Mouse (Mus musculus): ENCODE measurements around the gene Taf3. TPM values are rescaled to one million over a fixed set of nuclear protein-coding genes. Genes with fewer than 3 reads are reported as not detected.
A peak's percentile ranks its signal among the peaks of the same experiment; 100 is the strongest.

Taf3 gene
- polyA plus RNA-seq, 1 experiment, result 8.4 TPM

DNA sequence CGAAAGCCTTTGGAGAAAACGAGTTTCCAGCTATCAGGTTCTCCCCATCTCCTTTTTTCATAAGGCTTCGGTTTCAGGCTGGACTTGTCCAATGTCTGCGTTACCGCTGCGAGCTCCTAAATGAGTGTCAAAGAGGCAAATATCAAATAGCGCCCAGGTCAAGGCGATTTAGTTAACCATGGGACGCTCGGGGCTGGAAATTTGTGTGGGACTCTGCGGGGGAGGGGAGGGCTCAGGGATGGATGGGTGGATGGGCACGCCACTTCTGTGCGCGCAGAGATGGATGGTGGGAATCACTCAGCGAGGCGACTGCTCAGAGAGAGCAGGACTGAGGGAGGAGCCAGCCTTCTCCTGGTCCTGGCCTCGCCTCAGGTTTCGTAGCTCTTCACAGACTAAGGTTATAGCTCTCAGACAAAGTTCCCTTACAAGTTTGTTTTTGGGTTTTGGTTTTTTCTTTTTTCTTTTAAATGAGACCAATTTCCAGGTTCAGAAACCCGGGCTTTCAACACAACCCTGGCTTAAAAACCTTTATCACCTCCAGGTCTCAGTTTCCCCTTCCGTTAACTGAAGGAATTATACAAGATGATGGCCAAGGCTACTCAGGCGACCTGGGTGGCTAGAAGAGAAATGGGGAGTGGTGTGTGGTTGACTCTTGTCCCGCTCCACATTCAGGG is 152.2 kb downstream of the Taf3 start:
- no peak overlapping the region for H3K4me3 ChIP-seq (ENCODE audit: insufficient read depth, low read length)

DNA sequence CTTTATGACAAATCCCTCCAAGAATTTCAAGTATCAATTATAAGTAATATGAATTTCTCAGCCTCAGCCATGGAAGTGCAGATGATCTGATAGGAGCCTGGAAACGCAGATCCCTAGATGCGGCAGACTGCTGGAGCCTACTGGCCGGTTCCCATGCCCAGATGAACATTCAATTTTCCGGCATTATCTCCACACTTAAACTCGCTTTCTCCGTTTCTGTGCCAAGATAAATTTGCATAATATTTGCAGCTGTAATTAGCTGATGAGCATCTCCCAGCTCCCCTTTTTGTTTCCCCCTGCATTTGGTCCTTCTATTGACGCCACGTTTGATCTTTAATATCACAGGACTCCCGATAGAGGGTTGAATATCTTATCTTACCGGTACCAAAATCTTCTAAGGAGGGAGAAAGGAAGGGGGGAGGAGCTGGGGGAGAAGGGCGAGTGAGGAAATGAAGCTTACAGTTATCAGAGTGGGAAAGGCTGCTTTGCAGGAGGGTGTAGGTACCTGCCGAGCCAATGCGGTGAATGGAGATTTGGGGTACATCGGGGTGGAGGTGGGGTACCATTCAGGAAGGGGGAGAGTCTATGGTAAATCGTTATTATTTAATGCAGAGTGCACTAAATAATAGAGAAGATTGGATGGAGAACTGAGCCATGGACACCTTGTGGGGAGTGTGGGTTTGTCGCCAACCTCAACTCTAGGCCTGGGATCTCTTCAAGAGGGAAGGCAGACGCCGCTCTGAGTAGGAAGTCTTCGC is 153.4 kb downstream of the Taf3 start:
- Histone ChIP-seq H3K27ac (ENCODE audit: insufficient read depth, low read length) (no peak overlapping the region), H3K4me3 (ENCODE audit: insufficient read depth, low read length) (no peak overlapping the region), H3K4me1 (ENCODE audit: control insufficient read depth, insufficient read depth, low read length) (no peaks in the 10 kb centered on the region)
- TF ChIP-seq POLR2A (IDR thresholded peaks at IDR 0.05; ENCODE audit: extremely low read depth, insufficient read depth, low read length) (no peak), CTCF (IDR thresholded peaks at IDR 0.05; ENCODE audit: extremely low read depth, insufficient read depth, low read length) (no peak)

More for the DNA sequence above, 152.2 kb downstream of the Taf3 start:
- Histone ChIP-seq H3K27ac (ENCODE audit: insufficient read depth, low read length) (no peak overlapping the region), H3K4me1 (ENCODE audit: control insufficient read depth, insufficient read depth, low read length) (no peaks in the 10 kb centered on the region)
- TF ChIP-seq POLR2A (IDR thresholded peaks at IDR 0.05; ENCODE audit: extremely low read depth, insufficient read depth, low read length) (no peak), CTCF (IDR thresholded peaks at IDR 0.05; ENCODE audit: extremely low read depth, insufficient read depth, low read length) (no peak)

DNA sequence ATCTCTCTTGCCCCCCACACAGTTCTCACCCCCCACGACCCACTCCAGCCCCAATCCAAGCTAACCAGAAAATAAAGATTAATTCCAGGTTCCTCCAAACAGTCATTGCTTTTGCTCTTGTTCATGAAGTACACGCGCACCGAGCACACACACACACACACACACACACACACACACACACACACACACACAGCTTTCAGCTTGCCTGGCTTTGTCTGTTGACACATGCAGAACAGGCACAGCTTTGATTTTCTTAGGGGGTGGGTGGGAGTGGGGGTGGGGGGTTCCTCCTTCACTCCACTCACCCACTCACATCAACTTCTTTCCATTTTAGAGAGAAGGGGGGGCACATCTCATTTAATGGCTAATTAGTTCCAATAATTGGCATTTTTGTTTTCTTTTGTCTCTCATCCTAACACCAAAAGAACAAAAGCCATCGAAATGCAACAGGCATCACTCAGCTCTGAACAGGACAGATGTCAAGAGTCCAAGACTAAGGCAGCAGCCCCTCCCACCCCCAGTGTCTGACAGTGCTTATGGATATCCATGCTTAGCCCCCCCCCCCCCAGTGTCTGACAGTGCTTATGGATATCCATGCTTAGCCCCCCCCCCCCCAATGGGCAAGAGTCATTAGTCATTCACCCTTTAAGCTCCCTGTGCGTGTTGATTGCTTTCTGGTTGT is 155.0 kb downstream of the Taf3 start:
- TF ChIP-seq CTCF (IDR thresholded peaks at IDR 0.05; ENCODE audit: extremely low read depth, insufficient read depth, low read length), result no peak
- no peak for TF ChIP-seq POLR2A (IDR thresholded peaks at IDR 0.05; ENCODE audit: extremely low read depth, insufficient read depth, low read length)
- no peaks in the 10 kb centered on the region for H3K4me1 ChIP-seq (ENCODE audit: control insufficient read depth, insufficient read depth, low read length)
- no peak overlapping the region for H3K4me3 ChIP-seq (ENCODE audit: insufficient read depth, low read length)
- no peak overlapping the region for H3K27ac ChIP-seq (ENCODE audit: insufficient read depth, low read length)

DNA sequence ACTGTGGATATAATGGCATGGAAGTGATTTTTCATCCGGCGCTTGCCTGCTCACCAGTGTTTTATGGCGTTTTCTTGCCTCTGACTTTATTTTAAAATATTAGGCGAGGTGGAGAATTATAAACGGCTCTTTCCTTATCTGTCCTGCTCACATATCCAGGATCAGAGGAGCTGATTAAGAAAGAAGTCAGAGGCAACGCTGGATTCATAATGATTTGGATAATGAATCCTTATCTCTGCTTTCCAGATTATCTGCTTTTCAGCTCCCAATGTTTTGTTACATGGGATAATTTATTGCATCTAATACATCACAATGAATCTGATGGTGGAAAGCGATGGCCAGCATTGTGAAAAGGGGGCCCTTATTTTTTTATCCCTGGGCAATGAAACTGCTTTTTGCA is 155.9 kb downstream of the Taf3 start:
- TF ChIP-seq CTCF (IDR thresholded peaks at IDR 0.05; ENCODE audit: extremely low read depth, insufficient read depth, low read length), result no peak
- no peak for TF ChIP-seq POLR2A (IDR thresholded peaks at IDR 0.05; ENCODE audit: extremely low read depth, insufficient read depth, low read length)
- H3K4me1 ChIP-seq (ENCODE audit: control insufficient read depth, insufficient read depth, low read length), result no peaks in the 10 kb centered on the region
- H3K4me3 ChIP-seq (ENCODE audit: insufficient read depth, low read length), result no peak overlapping the region
- H3K27ac ChIP-seq (ENCODE audit: insufficient read depth, low read length), result no peak overlapping the region

DNA sequence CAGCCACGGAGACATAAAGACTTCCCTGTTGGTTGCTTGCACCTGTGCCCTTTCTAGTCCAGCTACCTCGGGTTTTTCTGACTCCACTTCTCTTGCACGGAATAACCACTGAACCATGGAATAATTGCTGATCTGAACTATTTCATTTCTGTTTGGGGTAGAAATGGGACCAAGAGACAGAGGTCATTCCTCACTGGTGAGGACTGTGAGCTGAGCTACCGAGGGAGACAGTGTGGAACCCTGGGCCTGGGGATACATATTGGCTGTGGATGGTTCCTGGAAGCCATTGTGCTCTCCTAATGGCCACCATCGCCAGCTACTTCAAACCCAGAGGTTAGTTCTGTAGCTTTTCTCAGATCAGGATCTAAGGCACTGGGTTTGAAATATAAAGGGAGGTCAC is 157.5 kb downstream of the Taf3 start:
- no peaks in the 10 kb centered on the region for H3K4me1 ChIP-seq (ENCODE audit: control insufficient read depth, insufficient read depth, low read length)

DNA sequence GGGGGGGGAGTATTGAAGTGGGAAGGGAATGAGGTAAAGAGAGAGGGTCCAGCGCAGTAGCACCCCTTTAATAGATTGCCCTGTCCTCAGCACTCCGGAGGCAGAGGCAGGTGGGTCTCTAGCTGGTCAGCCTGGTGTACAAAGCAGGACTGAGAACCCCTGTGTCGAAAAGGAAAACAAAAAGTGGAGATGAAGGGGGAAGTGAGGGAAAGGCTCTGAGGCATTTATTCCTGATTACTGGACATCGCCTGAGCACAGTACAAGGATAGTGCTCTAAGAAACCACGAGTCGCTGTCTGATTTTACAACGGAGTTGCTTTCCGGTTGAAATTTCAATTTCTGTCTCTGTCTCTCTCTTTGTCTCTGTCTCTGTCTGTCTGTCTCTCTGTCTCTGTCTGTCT is 158.1 kb downstream of the Taf3 start:
- Histone ChIP-seq H3K27ac (ENCODE audit: insufficient read depth, low read length) (no peak overlapping the region), H3K4me1 (ENCODE audit: control insufficient read depth, insufficient read depth, low read length) (no peaks in the 10 kb centered on the region), H3K4me3 (ENCODE audit: insufficient read depth, low read length) (no peak overlapping the region)
- TF ChIP-seq CTCF (IDR thresholded peaks at IDR 0.05; ENCODE audit: extremely low read depth, insufficient read depth, low read length) (no peak), POLR2A (IDR thresholded peaks at IDR 0.05; ENCODE audit: extremely low read depth, insufficient read depth, low read length) (no peak)

More for the DNA sequence above, 157.5 kb downstream of the Taf3 start:
- Histone ChIP-seq H3K27ac (ENCODE audit: insufficient read depth, low read length) (no peak overlapping the region), H3K4me3 (ENCODE audit: insufficient read depth, low read length) (no peak overlapping the region)
- TF ChIP-seq POLR2A (IDR thresholded peaks at IDR 0.05; ENCODE audit: extremely low read depth, insufficient read depth, low read length) (no peak), CTCF (IDR thresholded peaks at IDR 0.05; ENCODE audit: extremely low read depth, insufficient read depth, low read length) (no peak)

DNA sequence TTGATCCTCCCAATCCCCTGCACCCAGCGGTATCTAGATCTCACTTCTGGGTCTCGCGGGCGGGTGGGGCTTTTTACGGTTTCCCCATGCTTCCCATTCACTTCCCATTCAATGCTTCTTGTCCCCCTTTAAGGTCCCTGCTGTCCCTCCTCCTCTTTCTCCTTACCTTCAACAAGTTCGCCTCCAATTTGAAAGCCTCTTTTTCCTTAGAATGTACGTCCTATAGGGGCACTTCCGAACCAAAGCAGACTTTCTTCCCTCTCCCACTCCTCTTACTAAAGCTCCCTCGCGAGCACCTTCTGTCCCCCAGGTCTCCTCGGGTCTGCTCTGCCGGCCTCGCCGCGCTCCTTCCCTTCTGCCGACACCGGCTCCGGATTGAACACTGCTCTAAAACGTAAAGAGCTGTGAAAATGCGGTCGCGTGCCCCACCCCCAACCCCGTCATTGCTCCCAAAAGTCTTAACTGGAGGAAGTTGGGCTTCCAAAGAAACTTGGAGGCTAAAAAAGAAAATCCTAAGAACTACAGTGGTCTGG is 158.7 kb downstream of the Taf3 start, which contains the start of gene Gata3:
Gene Gata3, minus strand, starts transcription at position 384 of the 533 bp plus-strand sequence.
- no peaks in the 10 kb centered on the region for H3K4me1 ChIP-seq (ENCODE audit: control insufficient read depth, insufficient read depth, low read length)
- TF ChIP-seq POLR2A (IDR thresholded peaks at IDR 0.05; ENCODE audit: extremely low read depth, insufficient read depth, low read length) (no peak), CTCF (IDR thresholded peaks at IDR 0.05; ENCODE audit: extremely low read depth, insufficient read depth, low read length) (no peak)

DNA sequence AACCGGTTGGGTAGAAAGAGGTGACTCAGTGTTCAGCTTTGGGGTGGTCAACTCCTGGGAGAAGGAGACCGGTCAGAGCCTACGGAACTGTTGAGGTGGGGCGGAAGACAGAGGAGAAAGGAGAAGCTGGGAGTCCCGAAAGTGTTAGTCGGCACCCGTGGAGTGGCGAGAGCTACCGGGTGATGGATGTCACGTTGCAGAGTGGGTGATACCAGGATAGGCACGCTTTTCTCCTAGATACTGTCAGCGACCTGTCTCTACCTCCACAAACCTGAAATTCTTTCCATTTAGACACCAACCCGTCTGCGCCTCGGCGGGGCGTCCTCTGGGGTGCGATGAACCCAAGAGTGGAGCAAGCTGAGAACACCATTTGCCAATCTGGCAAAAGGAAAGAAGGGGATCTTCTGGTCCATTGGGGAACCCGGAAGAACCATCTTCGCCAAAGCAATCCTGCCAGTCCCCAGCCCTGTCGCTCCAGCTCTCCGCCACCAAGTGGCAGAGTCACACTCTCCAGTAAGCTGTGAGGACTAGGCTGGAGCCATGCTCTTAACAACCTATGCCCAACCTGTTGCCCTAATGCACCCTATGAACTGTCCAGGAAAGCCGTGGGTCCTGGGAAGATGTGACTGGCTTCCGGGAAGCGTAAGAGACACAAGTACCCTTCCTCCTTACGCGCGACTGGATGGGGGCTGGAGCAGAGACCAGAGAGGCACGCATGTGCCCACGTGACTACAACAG is 159.3 kb downstream of the Taf3 start, which contains the start of gene 9230102O04Rik:
Gene 9230102O04Rik, minus strand, starts transcription at position 628 of the 738 bp plus-strand sequence.
- Histone ChIP-seq H3K27ac (ENCODE audit: insufficient read depth, low read length) (no peak within 1 kb of the TSS), H3K4me3 (ENCODE audit: insufficient read depth, low read length) (no peak within 1 kb of the TSS)
- TF ChIP-seq CTCF (IDR thresholded peaks at IDR 0.05; ENCODE audit: extremely low read depth, insufficient read depth, low read length) (0 out of 2 replicates have a peak, but pooled peaks have one; percentile 5), POLR2A (IDR thresholded peaks at IDR 0.05; ENCODE audit: extremely low read depth, insufficient read depth, low read length) (no peak)

More for the DNA sequence above, 158.7 kb downstream of the Taf3 start, which contains the start of gene Gata3:
- Histone ChIP-seq H3K4me3 (ENCODE audit: insufficient read depth, low read length) (no peak within 1 kb of the TSS), H3K27ac (ENCODE audit: insufficient read depth, low read length) (no peak within 1 kb of the TSS)

More for the DNA sequence above, 159.3 kb downstream of the Taf3 start, which contains the start of gene 9230102O04Rik:
- H3K4me1 ChIP-seq (ENCODE audit: control insufficient read depth, insufficient read depth, low read length), result no peaks in the 10 kb centered on the region

All from cortical plate, adult 2 months (tissue).